Mouse (Mus musculus) heart, adult 2 months (tissue): ENCODE results near the gene Homer2.

Source experiments
- CTCF ChIP-seq: fragments of 200-600 bp; IDR thresholded peaks from 2 replicates; pipeline ENCODE4 v1.8.1; 2022; ENCODE audit warnings: antibody characterized with exemption, mild to moderate bottlenecking, moderate library complexity
- EP300 ChIP-seq: fragments of 200-500 bp; IDR thresholded peaks from 2 replicates; pipeline ENCODE4 v1.6.1; 2011; ENCODE audit warnings: low read depth, low read length, control low read depth; ENCODE audit not compliant: insufficient read depth
- POLR2A ChIP-seq: fragments of 200-500 bp; IDR thresholded peaks from 2 replicates; pipeline ENCODE4 v1.6.1; 2011; ENCODE audit warnings: mild to moderate bottlenecking, low read depth, low read length, control low read depth; ENCODE audit not compliant: insufficient read depth

GRCm38 (mm10) chr7:81698357-81698756, 9.0 kb downstream of the Homer2 start:
- no peak for TF ChIP-seq EP300
- TF ChIP-seq CTCF = no peak
- no peak for TF ChIP-seq POLR2A
